Comparison of ENCODE assay signal across 14 mouse cellular contexts in genomic region chr8:77432726-77433125, GRCm38 (mm10).
DNase-seq lines count a peak whose midpoint lies in the region; ATAC-seq and TF ChIP-seq lines count a peak whose summit lies in the region.
"Had no signal": no experiment of that assay in that cellular context is flagged by ENCODE, and none has a peak within 500 bp of the region (broad histone marks: within the 10 kb centered on the region; RNA-seq: fewer than 3 reads in every experiment).

No protein-coding gene starts in this region.

- no peak for DNase-seq in forebrain, embryonic 11.5 days (ENCODE audit: low spot score)
- no peak for DNase-seq in forebrain, embryonic 14.5 days (ENCODE audit: low spot score)
- DNase-seq in layer of hippocampus, adult 2 months (ENCODE audit: low spot score in 2 of 2) = no peak
- DNase-seq in layer of hippocampus, adult 18-20 months (ENCODE audit: low spot score in 2 of 2) = no peak
- DNase-seq in spleen, postnatal 10 days (ENCODE audit: low spot score in 2 of 2) = no peak
- DNase-seq in urinary bladder, postnatal 14 days (ENCODE audit: low spot score) = no peak
- DNase-seq: cerebellum, adult 11 months; gastrocnemius, postnatal 14 days; heart, postnatal 36 days; right cerebral cortex, postnatal 25 days; thymus, adult 18-20 months had no signal

- TF ChIP-seq CTCF in layer of hippocampus, adult 2 months (conservative IDR thresholded peaks at IDR 0.05) = no peak
- TF ChIP-seq CTCF in olfactory bulb, adult 2 months (IDR thresholded peaks at IDR 0.05; ENCODE audit: insufficient read depth, low read depth, low read length) = no peak

- H3K27me3 ChIP-seq in forebrain, embryonic 11.5 days (ENCODE audit: control insufficient read depth, insufficient read depth, low read length) = no peaks in the 10 kb centered on the region
- H3K27me3 ChIP-seq in forebrain, embryonic 14.5 days (replicated peaks; ENCODE audit: control insufficient read depth, insufficient read depth, low read length) = no peaks in the 10 kb centered on the region
- no peaks in the 10 kb centered on the region for H3K27me3 ChIP-seq in hindbrain, embryonic 15.5 days

- TF ChIP-seq POLR2A in olfactory bulb, adult 2 months (IDR thresholded peaks at IDR 0.05; ENCODE audit: insufficient read depth, low read depth, low read length) = no peak

- H3K9me3 ChIP-seq in forebrain, embryonic 11.5 days (ENCODE audit: control insufficient read depth, low read length) = no peaks in the 10 kb centered on the region
- no peaks in the 10 kb centered on the region for H3K9me3 ChIP-seq in forebrain, embryonic 14.5 days (replicated peaks; ENCODE audit: control insufficient read depth, low read length)
- no peaks in the 10 kb centered on the region for H3K9me3 ChIP-seq in hindbrain, embryonic 15.5 days
- H3K9me3 ChIP-seq: G1E had no signal

- no peak overlapping the region for H3K4me3 ChIP-seq in forebrain, embryonic 11.5 days (ENCODE audit: low read depth, low read length)
- H3K4me3 ChIP-seq in forebrain, embryonic 14.5 days (ENCODE audit: low read depth, low read length) = no peak overlapping the region
- 0 out of 2 replicates have a peak overlapping the region, but pooled peaks have one; percentile 8 for H3K4me3 ChIP-seq in layer of hippocampus, adult 2 months
- no peak overlapping the region for H3K4me3 ChIP-seq in hindbrain, embryonic 15.5 days
- no peak overlapping the region for H3K4me3 ChIP-seq in olfactory bulb, adult 2 months (ENCODE audit: insufficient read depth, low read depth, low read length)

- no peak overlapping the region for H3K27ac ChIP-seq in forebrain, embryonic 11.5 days (ENCODE audit: low read depth, low read length)
- no peak overlapping the region for H3K27ac ChIP-seq in forebrain, embryonic 14.5 days (ENCODE audit: low read depth, low read length)
- no peak overlapping the region for H3K27ac ChIP-seq in layer of hippocampus, adult 2 months
- no peak overlapping the region for H3K27ac ChIP-seq in hindbrain, embryonic 15.5 days (replicated peaks)
- H3K27ac ChIP-seq in olfactory bulb, adult 2 months (ENCODE audit: insufficient read depth, low read depth, low read length) = peak overlapping the region; percentile 67; the same call in 1 of the 2 replicates

- WGBS in forebrain, embryonic 11.5 days = 67% methylated on average over 10 of the region's 10 CpGs
- 49% methylated on average over 10 of the region's 10 CpGs for WGBS in forebrain, embryonic 14.5 days
- 43% methylated on average over 10 of the region's 10 CpGs for WGBS in hindbrain, embryonic 15.5 days
- WGBS in olfactory bulb, adult 2 months = 15% methylated on average over 10 of the region's 10 CpGs

- ATAC-seq in forebrain, embryonic 11.5 days (replicated peaks; ENCODE audit: low FRiP score) = 0 out of 2 replicates have a peak, but pooled peaks have one; percentile 3
- ATAC-seq in forebrain, embryonic 14.5 days = no peak
- ATAC-seq in hindbrain, embryonic 15.5 days (ENCODE audit: low FRiP score, low read depth) = no peak

- no peak overlapping the region for H3K9ac ChIP-seq in forebrain, embryonic 11.5 days (ENCODE audit: low read length)
- no peak overlapping the region for H3K9ac ChIP-seq in forebrain, embryonic 14.5 days (ENCODE audit: low read length)
- H3K9ac ChIP-seq in hindbrain, embryonic 15.5 days = no peak overlapping the region

- no peak overlapping the region for H3K4me2 ChIP-seq in forebrain, embryonic 11.5 days (ENCODE audit: low read depth, low read length, severe bottlenecking)
- H3K4me2 ChIP-seq in forebrain, embryonic 14.5 days (ENCODE audit: low read length) = no peak overlapping the region
- H3K4me2 ChIP-seq in hindbrain, embryonic 15.5 days = 0 out of 2 replicates have a peak overlapping the region, but pooled peaks have one; percentile 5

- H3K4me1 ChIP-seq in forebrain, embryonic 11.5 days (replicated peaks; ENCODE audit: control insufficient read depth, insufficient read depth, low read length) = 0 out of 2 replicates have a peak, but pooled peaks cover 2% of the 10 kb centered on the region
- no peaks in the 10 kb centered on the region for H3K4me1 ChIP-seq in forebrain, embryonic 14.5 days (ENCODE audit: control insufficient read depth, insufficient read depth, low read length)
- peaks cover 6% of the 10 kb centered on the region; the same call in 1 of the 2 replicates for H3K4me1 ChIP-seq in hindbrain, embryonic 15.5 days (replicated peaks)
- H3K4me1 ChIP-seq in olfactory bulb, adult 2 months (ENCODE audit: control insufficient read depth, insufficient read depth, low read length) = peaks cover 18% of the 10 kb centered on the region

- no peaks in the 10 kb centered on the region for H3K36me3 ChIP-seq in forebrain, embryonic 11.5 days (ENCODE audit: control insufficient read depth, insufficient read depth, low read length)
- H3K36me3 ChIP-seq in forebrain, embryonic 14.5 days (ENCODE audit: control insufficient read depth, insufficient read depth, low read length) = no peaks in the 10 kb centered on the region
- no peaks in the 10 kb centered on the region for H3K36me3 ChIP-seq in hindbrain, embryonic 15.5 days
